In the genomic region with DNA sequence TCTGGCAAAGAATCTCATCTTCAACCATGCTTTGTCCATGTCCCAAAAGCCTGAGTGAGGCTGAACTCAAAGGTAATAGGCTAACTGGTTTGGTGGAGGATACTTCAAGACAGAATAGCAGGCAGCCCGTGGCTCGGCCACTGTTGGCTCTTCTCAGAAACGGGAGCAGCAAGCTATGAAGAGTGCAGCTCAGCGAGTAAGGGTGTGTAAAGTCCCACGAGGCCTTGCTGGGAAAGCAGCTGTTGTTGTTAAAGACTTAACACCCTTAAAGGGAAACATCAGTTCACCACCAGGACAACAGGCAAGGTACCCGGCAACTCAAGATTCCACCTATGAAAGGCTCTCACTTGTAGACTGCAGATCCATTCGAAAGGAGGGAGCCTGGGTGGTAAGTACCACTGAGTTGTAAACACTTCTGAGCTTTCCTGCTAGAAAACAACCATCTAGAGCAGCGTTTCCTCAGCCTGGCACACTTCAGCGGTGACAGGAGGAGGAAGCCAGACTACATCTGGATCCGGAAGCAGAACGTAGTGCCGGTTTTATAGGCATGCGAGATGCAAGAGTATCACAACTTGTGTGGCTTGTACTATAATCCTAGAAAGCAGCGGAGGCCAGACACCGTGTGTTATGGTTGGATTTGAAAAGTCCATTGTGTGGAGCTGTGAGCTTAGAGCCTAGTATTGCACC, we compare ENCODE assay signal across 27 mouse cellular contexts. TPM values are rescaled to one million over a fixed set of nuclear protein-coding genes. Genes with fewer than 3 reads are reported as not detected.
DNase-seq lines count a peak whose midpoint lies in the region; ATAC-seq and TF ChIP-seq lines count a peak whose summit lies in the region.
"Had no signal": no experiment of that assay in that cellular context is flagged by ENCODE, and none has a peak within 500 bp of the region (broad histone marks: within the 10 kb centered on the region; RNA-seq: fewer than 3 reads in every experiment).

No protein-coding gene starts in this region.

- H3K9me3 ChIP-seq in liver, postnatal 0 days (ENCODE audit: low read length) = no peaks in the 10 kb centered on the region
- H3K9me3 ChIP-seq: embryonic facial prominence, embryonic 15.5 days; hindbrain, embryonic 10.5 days; kidney, embryonic 15.5 days; limb, embryonic 13.5 days; liver, embryonic 13.5 days; lung, embryonic 15.5 days had no signal

- DNase-seq in liver, postnatal 0 days = no peak
- DNase-seq in liver = no peak
- DNase-seq in right cerebral cortex, adult 2 months (ENCODE audit: low spot score in 2 of 2) = no peak
- DNase-seq in Muller cell, postnatal 12 days (ENCODE audit: inconsistent ontology term) = no peak
- DNase-seq: adrenal gland, postnatal 10 days; cerebellum, adult 2 months; cerebellum, postnatal 36 days; gastrocnemius, adult 2 months; kidney, adult 11 months; kidney, postnatal 4 days; liver, embryonic 13.5 days; lung, postnatal 36 days; thymus, adult 18-20 months had no signal

- no peaks in the 10 kb centered on the region for H3K4me1 ChIP-seq in liver, postnatal 0 days (ENCODE audit: insufficient read depth)
- H3K4me1 ChIP-seq: embryonic facial prominence, embryonic 15.5 days; liver, embryonic 13.5 days; lung, embryonic 15.5 days had no signal

- H3K36me3 ChIP-seq in liver, postnatal 0 days (replicated peaks; ENCODE audit: insufficient read depth, low read length) = 0 out of 2 replicates have a peak, but pooled peaks cover 4% of the 10 kb centered on the region
- H3K36me3 ChIP-seq: embryonic facial prominence, embryonic 15.5 days; kidney, embryonic 15.5 days; limb, embryonic 13.5 days; liver, embryonic 13.5 days; lung, embryonic 15.5 days had no signal

- no peak overlapping the region for H3K4me2 ChIP-seq in liver, postnatal 0 days (ENCODE audit: low read depth, low read length)
- H3K4me2 ChIP-seq: embryonic facial prominence, embryonic 15.5 days; heart, embryonic 11.5 days; kidney, embryonic 15.5 days; limb, embryonic 13.5 days; liver, embryonic 13.5 days; lung, embryonic 15.5 days had no signal

- 51% methylated on average over 15 of the region's 15 CpGs for WGBS in liver, postnatal 0 days (ENCODE audit: insufficient replicate concordance)

- no peaks in the 10 kb centered on the region for H3K27me3 ChIP-seq in liver, postnatal 0 days (ENCODE audit: insufficient read depth, low read length)
- H3K27me3 ChIP-seq: embryonic facial prominence, embryonic 15.5 days; kidney, embryonic 15.5 days; limb, embryonic 13.5 days; liver, embryonic 13.5 days; lung, embryonic 15.5 days; Patski had no signal

- ATAC-seq in liver, postnatal 0 days = no peak
- ATAC-seq in CD4-positive, CD25-positive, alpha-beta regulatory T cell, adult 4 months = peak; percentile 65
- ATAC-seq in hematopoietic stem cell, adult 5-6 weeks (replicated peaks in 1 of 2; ENCODE audit: insufficient read depth in 1 of 2, low FRiP score in 2 of 2, low TSS enrichment in 1 of 2, low read depth in 1 of 2, poor library complexity in 2 of 2, severe bottlenecking in 2 of 2) = peak; percentile 54 to 65; a peak in 3 of 4 replicates
- peak; percentile 16; the same call in 1 of the 2 replicates for ATAC-seq in neutrophil, adult 5-6 weeks (ENCODE audit: extremely low read depth, insufficient number of reproducible peaks, low FRiP score, poor library complexity, severe bottlenecking)
- ATAC-seq: forebrain, embryonic 14.5 days; hindbrain, embryonic 16.5 days; midbrain, embryonic 16.5 days; Patski had no signal

- H3K4me3 ChIP-seq in liver, postnatal 0 days (ENCODE audit: low read depth, low read length) = no peak overlapping the region
- H3K4me3 ChIP-seq: embryonic facial prominence, embryonic 15.5 days; gastrocnemius, adult 2 months; hindbrain, embryonic 10.5 days; kidney, embryonic 15.5 days; limb, embryonic 13.5 days; liver, embryonic 13.5 days; lung, embryonic 15.5 days; myocyte had no signal

- H3K9ac ChIP-seq in liver, postnatal 0 days (replicated peaks) = no peak overlapping the region
- H3K9ac ChIP-seq: embryonic facial prominence, embryonic 15.5 days; kidney, embryonic 15.5 days; limb, embryonic 13.5 days; liver, embryonic 13.5 days; lung, embryonic 15.5 days had no signal

- no peak for TF ChIP-seq EP300 in liver, postnatal 0 days (IDR thresholded peaks at IDR 0.05; ENCODE audit: low read depth)

- no peak for TF ChIP-seq CTCF in liver, postnatal 0 days (IDR thresholded peaks at IDR 0.05; ENCODE audit: low read depth)

- H3K27ac ChIP-seq in liver, postnatal 0 days (ENCODE audit: low read depth) = peak overlapping the region; percentile 36; the same call in 1 of the 2 replicates
- H3K27ac ChIP-seq: embryonic facial prominence, embryonic 15.5 days; gastrocnemius, adult 2 months; hindbrain, embryonic 10.5 days; kidney, embryonic 15.5 days; limb, embryonic 13.5 days; liver, embryonic 13.5 days; lung, embryonic 15.5 days had no signal

RNA-seq across cellular contexts. Expression of gene Susd3, which starts 11.7 kb away (rescaled TPM):
- polyA plus RNA-seq in liver, postnatal 0 days (2015; fragmentation: Nextera tagmentation; extraction: Ambion mirVana) = 2.5 and 2.9 TPM in 2 replicates
- polyA plus RNA-seq in CD4-positive, CD25-positive, alpha-beta regulatory T cell, adult 4 months (2017; shearing (Covaris generic)) = 10 to 100 TPM; 60.4 to 88.7 TPM
- 5.1 and 10.8 TPM in 2 replicates for total RNA-seq in hematopoietic stem cell, adult 5-6 weeks (2017)
- total RNA-seq in neutrophil, adult 5-6 weeks (2017) = 49.3 and 51.1 TPM in 2 replicates
- polyA plus RNA-seq: Patski had no signal

RNA-seq across cellular contexts. Expression of gene Card19, which starts 44.3 kb away (rescaled TPM):
- polyA plus RNA-seq in liver, postnatal 0 days (2015; fragmentation: Nextera tagmentation; extraction: Ambion mirVana) = 31.8 and 32.3 TPM in 2 replicates
- polyA plus RNA-seq in CD4-positive, CD25-positive, alpha-beta regulatory T cell, adult 4 months (2017; shearing (Covaris generic)) = 10 to 100 TPM; 49.7 to 55.4 TPM
- total RNA-seq in hematopoietic stem cell, adult 5-6 weeks (2017) = 56.7 and 94.3 TPM in 2 replicates
- total RNA-seq in neutrophil, adult 5-6 weeks (2017) = 105 and 113 TPM in 2 replicates

RNA-seq across cellular contexts. Expression of gene Fgd3, which starts 59.9 kb away (rescaled TPM):
- 0.57 and 0.62 TPM in 2 replicates for polyA plus RNA-seq in liver, postnatal 0 days (2015; fragmentation: Nextera tagmentation; extraction: Ambion mirVana)
- polyA plus RNA-seq in CD4-positive, CD25-positive, alpha-beta regulatory T cell, adult 4 months (2017; shearing (Covaris generic)) = 10 to 100 TPM; 17.9 to 23.2 TPM
- total RNA-seq in hematopoietic stem cell, adult 5-6 weeks (2017) = 13.0 and 16.8 TPM in 2 replicates
- total RNA-seq in neutrophil, adult 5-6 weeks (2017) = 95.8 and 99.2 TPM in 2 replicates
